Comparison of ENCODE assay signal across 8 mouse cellular contexts in the genomic region with DNA sequence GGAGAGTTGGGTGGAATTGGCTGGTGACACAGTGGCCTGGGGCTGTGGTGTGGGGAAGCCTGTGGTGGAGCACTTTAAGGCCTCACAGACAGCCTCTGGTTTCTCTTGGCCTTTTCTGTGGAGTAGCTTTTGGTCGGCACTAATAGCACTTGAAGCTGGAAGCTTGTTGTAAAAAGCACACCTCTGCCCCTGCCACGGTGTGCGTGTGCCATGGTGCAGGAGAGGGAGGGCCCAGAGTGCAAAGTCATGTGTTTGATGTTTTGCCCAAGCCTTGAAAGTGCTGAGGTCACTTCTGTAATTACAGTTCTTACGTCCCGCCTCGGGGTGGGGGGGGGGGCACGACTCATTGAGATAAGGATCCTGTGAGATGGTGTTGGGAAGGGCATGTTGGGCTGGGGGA. TPM values are rescaled to one million over a fixed set of nuclear protein-coding genes. Genes with fewer than 3 reads are reported as not detected.
DNase-seq lines count a peak whose midpoint lies in the region; ATAC-seq and TF ChIP-seq lines count a peak whose summit lies in the region.

No protein-coding gene starts in this region.

- TF ChIP-seq POLR2A in embryonic fibroblast, embryonic 13.5 days (IDR thresholded peaks at IDR 0.05; ENCODE audit: low read depth, low read length) = no peak

- WGBS in kidney, embryonic 16.5 days = 4% methylated on average over 7 of the region's 7 CpGs
- WGBS in limb, embryonic 10.5 days = 7% methylated on average over 7 of the region's 7 CpGs
- 6% methylated on average over 7 of the region's 7 CpGs for WGBS in neural tube, embryonic 14.5 days

- peaks cover 32% of the 10 kb centered on the region for H3K36me3 ChIP-seq in kidney, embryonic 16.5 days (ENCODE audit: insufficient read depth, low read length)
- H3K36me3 ChIP-seq in limb, embryonic 10.5 days = peaks cover 56% of the 10 kb centered on the region
- H3K36me3 ChIP-seq in neural tube, embryonic 14.5 days (ENCODE audit: control insufficient read depth, insufficient read depth, low read length) = peaks cover 25% of the 10 kb centered on the region; the same call in 1 of the 2 replicates

- TF ChIP-seq CTCF in embryonic fibroblast, embryonic 13.5 days (IDR thresholded peaks at IDR 0.05; ENCODE audit: borderline replicate concordance, insufficient read depth, low read length) = no peak

- no peak for ATAC-seq in kidney, embryonic 16.5 days (ENCODE audit: low FRiP score, low TSS enrichment)
- ATAC-seq in neural tube, embryonic 14.5 days (ENCODE audit: low read depth) = no peak

- H3K27me3 ChIP-seq in kidney, embryonic 16.5 days (ENCODE audit: insufficient read depth, low read length) = peaks cover 17% of the 10 kb centered on the region
- peaks cover 8% of the 10 kb centered on the region for H3K27me3 ChIP-seq in limb, embryonic 10.5 days (ENCODE audit: low read depth, poor library complexity, severe bottlenecking)
- no peaks in the 10 kb centered on the region for H3K27me3 ChIP-seq in neural tube, embryonic 14.5 days (ENCODE audit: control insufficient read depth, insufficient read depth, low read length)

- H3K27ac ChIP-seq in kidney, embryonic 16.5 days (ENCODE audit: low read length) = peak overlapping the region; percentile 90
- no peak overlapping the region for H3K27ac ChIP-seq in embryonic fibroblast, embryonic 13.5 days (ENCODE audit: insufficient read depth, low read length)
- H3K27ac ChIP-seq in limb, embryonic 10.5 days = peak overlapping the region; percentile 100
- 0 out of 2 replicates have a peak overlapping the region, but pooled peaks have one; percentile 83 for H3K27ac ChIP-seq in neural tube, embryonic 14.5 days (ENCODE audit: low read depth, low read length)

- H3K4me1 ChIP-seq in kidney, embryonic 16.5 days (ENCODE audit: insufficient read depth, low read length) = peaks cover 40% of the 10 kb centered on the region
- peaks cover 8% of the 10 kb centered on the region for H3K4me1 ChIP-seq in embryonic fibroblast, embryonic 13.5 days (ENCODE audit: control insufficient read depth, insufficient read depth, low read length)
- peaks cover 60% of the 10 kb centered on the region for H3K4me1 ChIP-seq in limb, embryonic 10.5 days
- peaks cover 30% of the 10 kb centered on the region for H3K4me1 ChIP-seq in neural tube, embryonic 14.5 days (ENCODE audit: control insufficient read depth, insufficient read depth, low read length)

- H3K9me3 ChIP-seq in kidney, embryonic 16.5 days (ENCODE audit: low read length) = no peaks in the 10 kb centered on the region
- no peaks in the 10 kb centered on the region for H3K9me3 ChIP-seq in limb, embryonic 10.5 days (replicated peaks)
- no peaks in the 10 kb centered on the region for H3K9me3 ChIP-seq in neural tube, embryonic 14.5 days (ENCODE audit: control insufficient read depth, low read length)

- DNase-seq in kidney, postnatal 14 days = no peak
- DNase-seq in limb, embryonic 10.5 days (ENCODE audit: low spot score) = no peak
- no peak for DNase-seq in T-cell, adult 2 months (ENCODE audit: low spot score)
- DNase-seq in adrenal gland, adult 2 months = no peak
- DNase-seq in spleen, postnatal 14 days (ENCODE audit: low spot score in 2 of 2) = no peak

- H3K4me3 ChIP-seq in kidney, embryonic 16.5 days (ENCODE audit: low read length) = peak overlapping the region; percentile 88
- H3K4me3 ChIP-seq in embryonic fibroblast, embryonic 13.5 days (ENCODE audit: insufficient read depth, low read length) = peak overlapping the region; percentile 92
- H3K4me3 ChIP-seq in limb, embryonic 10.5 days = peak overlapping the region; percentile 98
- peak overlapping the region; percentile 97 for H3K4me3 ChIP-seq in neural tube, embryonic 14.5 days (ENCODE audit: low read depth, low read length)

- peak overlapping the region; percentile 92 for H3K9ac ChIP-seq in kidney, embryonic 16.5 days (replicated peaks; ENCODE audit: low read length)
- H3K9ac ChIP-seq in neural tube, embryonic 14.5 days (replicated peaks; ENCODE audit: low read depth, low read length) = peak overlapping the region; percentile 92

- peak overlapping the region; percentile 83 for H3K4me2 ChIP-seq in kidney, embryonic 16.5 days (replicated peaks; ENCODE audit: low read depth, low read length)
- H3K4me2 ChIP-seq in neural tube, embryonic 14.5 days (ENCODE audit: low read depth, low read length) = peak overlapping the region; percentile 98

RNA-seq across cellular contexts. Expression of gene Cbx2, which starts 1.5 kb away (rescaled TPM):
- polyA plus RNA-seq in kidney, embryonic 16.5 days (2015; fragmentation: Nextera tagmentation; extraction: Ambion mirVana) = 35.5 and 37.3 TPM in 2 replicates
- polyA plus RNA-seq in embryonic fibroblast, embryonic 13.5 days (2011; ENCODE audit: insufficient read length, low read depth, missing spikeins) = 4.7 and 6.9 TPM in 2 replicates
- polyA plus RNA-seq in limb, embryonic 10.5 days (2016; fragmentation: Nextera tagmentation; extraction: Ambion mirVana) = 151 and 170 TPM in 2 replicates
- polyA plus RNA-seq in neural tube, embryonic 14.5 days (2014; fragmentation: Nextera tagmentation; extraction: Ambion mirVana) = 5.7 and 11.5 TPM in 2 replicates
- total RNA-seq in adrenal gland, adult 2 months (2021) = 1 to 10 TPM; 5.1 to 5.3 TPM
- 2.7 and 2.9 TPM in 2 replicates for polyA plus RNA-seq in adrenal gland, adult 2 months (2012; rRNA removed)

RNA-seq across cellular contexts. Expression of gene Cbx8, which starts 16.5 kb away (rescaled TPM):
- polyA plus RNA-seq in kidney, embryonic 16.5 days (2015; fragmentation: Nextera tagmentation; extraction: Ambion mirVana) = 8.2 and 8.5 TPM in 2 replicates
- polyA plus RNA-seq in embryonic fibroblast, embryonic 13.5 days (2011; ENCODE audit: insufficient read length, low read depth, missing spikeins) = 3.9 and 4.2 TPM in 2 replicates
- 12.2 and 15.1 TPM in 2 replicates for polyA plus RNA-seq in limb, embryonic 10.5 days (2016; fragmentation: Nextera tagmentation; extraction: Ambion mirVana)
- 7.7 and 10.1 TPM in 2 replicates for polyA plus RNA-seq in neural tube, embryonic 14.5 days (2014; fragmentation: Nextera tagmentation; extraction: Ambion mirVana)
- total RNA-seq in adrenal gland, adult 2 months (2021) = 10 to 100 TPM; 16.3 to 22.9 TPM
- polyA plus RNA-seq in adrenal gland, adult 2 months (2012; rRNA removed) = 11.3 and 12.2 TPM in 2 replicates

RNA-seq across cellular contexts. Expression of gene Enpp7, which starts 36.3 kb away (rescaled TPM):
- not detected in 2 replicates for polyA plus RNA-seq in kidney, embryonic 16.5 days (2015; fragmentation: Nextera tagmentation; extraction: Ambion mirVana)
- not detected in 2 replicates for polyA plus RNA-seq in embryonic fibroblast, embryonic 13.5 days (2011; ENCODE audit: insufficient read length, low read depth, missing spikeins)
- not detected in 2 replicates for polyA plus RNA-seq in limb, embryonic 10.5 days (2016; fragmentation: Nextera tagmentation; extraction: Ambion mirVana)
- not detected in 2 replicates for polyA plus RNA-seq in neural tube, embryonic 14.5 days (2014; fragmentation: Nextera tagmentation; extraction: Ambion mirVana)
- total RNA-seq in adrenal gland, adult 2 months (2021) = not detected
- polyA plus RNA-seq in adrenal gland, adult 2 months (2012; rRNA removed) = not detected in 2 replicates
